19 mouse cellular contexts compared by ENCODE assay signal in the genomic region with DNA sequence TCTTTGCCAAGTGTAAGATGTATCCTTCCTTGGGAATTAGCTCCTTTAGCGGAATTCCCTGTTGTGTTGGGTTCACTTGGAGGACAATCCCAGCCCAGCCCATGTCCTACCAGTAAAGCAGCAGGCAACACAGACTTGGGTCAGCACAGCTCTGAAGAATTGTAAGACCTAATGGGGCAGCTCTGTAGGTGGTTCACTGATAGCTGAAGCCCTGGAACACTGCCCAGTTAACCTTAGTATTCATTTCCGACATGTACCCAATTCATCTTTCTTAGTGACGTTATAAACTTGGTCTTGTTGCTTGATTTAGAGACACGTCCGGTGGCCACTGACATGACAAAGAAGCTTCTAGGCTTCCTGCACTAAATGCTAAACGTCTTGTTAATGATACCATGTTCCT.
DNase-seq lines count a peak whose midpoint lies in the region; ATAC-seq and TF ChIP-seq lines count a peak whose summit lies in the region.
"Had no signal": no experiment of that assay in that cellular context is flagged by ENCODE, and none has a peak within 500 bp of the region (broad histone marks: within the 10 kb centered on the region; RNA-seq: fewer than 3 reads in every experiment).

No protein-coding gene starts in this region.

- TF ChIP-seq CTCF in lung, embryonic 14.5 days (IDR thresholded peaks at IDR 0.05; ENCODE audit: low read depth): no peak
- TF ChIP-seq CTCF in lung, adult 2 months (IDR thresholded peaks at IDR 0.05; ENCODE audit: insufficient read depth, low read length): no peak
- no peak for TF ChIP-seq CTCF in thymus, adult 2 months (IDR thresholded peaks at IDR 0.05; ENCODE audit: borderline replicate concordance, control insufficient read depth, extremely low read depth, insufficient read depth, low read length, poor library complexity)

- no peak for TF ChIP-seq POLR2A in lung, adult 2 months (IDR thresholded peaks at IDR 0.05; ENCODE audit: borderline replicate concordance, extremely low read depth, low read depth, low read length)
- TF ChIP-seq POLR2A in thymus, adult 2 months (IDR thresholded peaks at IDR 0.05; ENCODE audit: control insufficient read depth, extremely low read depth, insufficient read depth, low read length, poor library complexity): no peak

- H3K4me3 ChIP-seq in lung, embryonic 14.5 days (ENCODE audit: low read depth, low read length): no peak overlapping the region
- no peak overlapping the region for H3K4me3 ChIP-seq in lung, adult 2 months (replicated peaks; ENCODE audit: extremely low read depth, low read depth, low read length)
- H3K4me3 ChIP-seq in kidney, embryonic 15.5 days (replicated peaks): no peak overlapping the region
- H3K4me3 ChIP-seq in lung, embryonic 16.5 days (ENCODE audit: low read length): no peak overlapping the region
- H3K4me3 ChIP-seq in thymus, adult 2 months (ENCODE audit: control insufficient read depth, insufficient read depth, low read length): no peak overlapping the region
- H3K4me3 ChIP-seq: embryonic facial prominence, embryonic 12.5 days; heart, embryonic 13.5 days; layer of hippocampus, adult 2 months; left cerebral cortex, adult 2 months; liver, embryonic 13.5 days; megakaryocyte, embryonic 14.5 days; midbrain, embryonic 15.5 days; stomach, embryonic 15.5 days had no signal

- no peak overlapping the region for H3K4me2 ChIP-seq in lung, embryonic 14.5 days
- no peak overlapping the region for H3K4me2 ChIP-seq in kidney, embryonic 15.5 days
- no peak overlapping the region for H3K4me2 ChIP-seq in lung, embryonic 16.5 days (ENCODE audit: low read depth, low read length)
- H3K4me2 ChIP-seq: embryonic facial prominence, embryonic 12.5 days; heart, embryonic 13.5 days; liver, embryonic 13.5 days; midbrain, embryonic 15.5 days; stomach, embryonic 15.5 days had no signal

- H3K9ac ChIP-seq in lung, embryonic 14.5 days: no peak overlapping the region
- H3K9ac ChIP-seq in kidney, embryonic 15.5 days: no peak overlapping the region
- no peak overlapping the region for H3K9ac ChIP-seq in lung, embryonic 16.5 days (ENCODE audit: low read length)
- H3K9ac ChIP-seq: embryonic facial prominence, embryonic 12.5 days; forebrain, postnatal 0 days; heart, embryonic 13.5 days; liver, embryonic 13.5 days; midbrain, embryonic 15.5 days; stomach, embryonic 15.5 days had no signal

- H3K9me3 ChIP-seq in lung, embryonic 14.5 days (ENCODE audit: low read depth, low read length): no peaks in the 10 kb centered on the region
- H3K9me3 ChIP-seq in kidney, embryonic 15.5 days (replicated peaks): no peaks in the 10 kb centered on the region
- H3K9me3 ChIP-seq in lung, embryonic 16.5 days (ENCODE audit: control insufficient read depth, low read length): no peaks in the 10 kb centered on the region
- H3K9me3 ChIP-seq: embryonic facial prominence, embryonic 12.5 days; heart, embryonic 13.5 days; liver, embryonic 13.5 days; megakaryocyte, embryonic 14.5 days; midbrain, embryonic 15.5 days; stomach, embryonic 15.5 days had no signal

- peaks cover 28% of the 10 kb centered on the region for H3K4me1 ChIP-seq in lung, embryonic 14.5 days (ENCODE audit: insufficient read depth)
- H3K4me1 ChIP-seq in lung, adult 2 months (ENCODE audit: control insufficient read depth, insufficient read depth, low read length): peaks cover 18% of the 10 kb centered on the region
- H3K4me1 ChIP-seq in kidney, embryonic 15.5 days: peaks cover 28% of the 10 kb centered on the region
- peaks cover 24% of the 10 kb centered on the region for H3K4me1 ChIP-seq in lung, embryonic 16.5 days (replicated peaks; ENCODE audit: control insufficient read depth, insufficient read depth, low read length)
- no peaks in the 10 kb centered on the region for H3K4me1 ChIP-seq in thymus, adult 2 months (replicated peaks; ENCODE audit: control insufficient read depth, insufficient read depth, low read length)
- H3K4me1 ChIP-seq: liver, embryonic 13.5 days had no signal

- DNase-seq in lung, embryonic 14.5 days: peak; percentile 75
- no peak for DNase-seq in lung, adult 2 months
- DNase-seq in thymus, adult 2 months: no peak
- DNase-seq in cerebellum, adult 9-11 months: no peak
- DNase-seq in cerebellum, postnatal 14 days: no peak
- DNase-seq: cerebellum, adult 2 months; forebrain, postnatal 0 days; liver, embryonic 13.5 days; right cerebral cortex, adult 18-20 months had no signal

- no peaks in the 10 kb centered on the region for H3K36me3 ChIP-seq in lung, embryonic 14.5 days (ENCODE audit: insufficient read depth)
- no peaks in the 10 kb centered on the region for H3K36me3 ChIP-seq in kidney, embryonic 15.5 days
- H3K36me3 ChIP-seq in lung, embryonic 16.5 days (ENCODE audit: control insufficient read depth, insufficient read depth, low read length): no peaks in the 10 kb centered on the region
- no peaks in the 10 kb centered on the region for H3K36me3 ChIP-seq in thymus, adult 2 months (ENCODE audit: control insufficient read depth, insufficient read depth, low read length)
- H3K36me3 ChIP-seq: embryonic facial prominence, embryonic 12.5 days; heart, embryonic 13.5 days; liver, embryonic 13.5 days; midbrain, embryonic 15.5 days; stomach, embryonic 15.5 days had no signal

- no peaks in the 10 kb centered on the region for H3K27me3 ChIP-seq in lung, embryonic 14.5 days (ENCODE audit: insufficient read depth, low read length)
- H3K27me3 ChIP-seq in kidney, embryonic 15.5 days: no peaks in the 10 kb centered on the region
- H3K27me3 ChIP-seq in lung, embryonic 16.5 days (ENCODE audit: control insufficient read depth, insufficient read depth, low read depth, low read length): no peaks in the 10 kb centered on the region
- no peaks in the 10 kb centered on the region for H3K27me3 ChIP-seq in thymus, adult 2 months (ENCODE audit: control insufficient read depth, insufficient read depth, low read length)
- H3K27me3 ChIP-seq: embryonic facial prominence, embryonic 12.5 days; heart, embryonic 13.5 days; liver, embryonic 13.5 days; midbrain, embryonic 15.5 days; Patski; stomach, embryonic 15.5 days had no signal

- WGBS in lung, embryonic 14.5 days: 31% methylated on average over 6 of the region's 6 CpGs
- 37% methylated on average over 6 of the region's 6 CpGs for WGBS in lung, adult 2 months
- WGBS in kidney, embryonic 15.5 days: 37% methylated on average over 6 of the region's 6 CpGs
- 43% methylated on average over 6 of the region's 6 CpGs for WGBS in lung, embryonic 16.5 days
- WGBS in thymus, adult 2 months: 88% methylated on average over 6 of the region's 6 CpGs

- no peak overlapping the region for H3K27ac ChIP-seq in lung, embryonic 14.5 days (ENCODE audit: low read depth)
- no peak overlapping the region for H3K27ac ChIP-seq in kidney, embryonic 15.5 days
- H3K27ac ChIP-seq in lung, embryonic 16.5 days (ENCODE audit: low read length): no peak overlapping the region
- H3K27ac ChIP-seq in thymus, adult 2 months (ENCODE audit: control insufficient read depth, insufficient read depth, low read length): no peak overlapping the region
- H3K27ac ChIP-seq: embryonic facial prominence, embryonic 12.5 days; heart, embryonic 13.5 days; layer of hippocampus, adult 2 months; left cerebral cortex, adult 2 months; liver, embryonic 13.5 days; midbrain, embryonic 15.5 days; stomach, embryonic 15.5 days had no signal

- ATAC-seq in lung, embryonic 14.5 days (ENCODE audit: insufficient read depth): peak; percentile 38; the same call in 1 of the 2 replicates
- peak; percentile 76 for ATAC-seq in kidney, embryonic 15.5 days (replicated peaks; ENCODE audit: low FRiP score)
- peak; percentile 52 for ATAC-seq in lung, embryonic 16.5 days (ENCODE audit: low read depth)
- ATAC-seq: forebrain, postnatal 0 days; midbrain, embryonic 15.5 days; Patski had no signal
